Mouse (Mus musculus): ENCODE results near the gene Hmgcs2. TPM values are rescaled to one million over a fixed set of nuclear protein-coding genes. Genes with fewer than 3 reads are reported as not detected.

Hmgcs2 gene
- polyA plus RNA-seq, 1 experiment from 2014 or later: 32.1 TPM

GRCm38 (mm10) chr3:98261415-98261814, 18.8 kb upstream of the Hmgcs2 start:
- Histone ChIP-seq H3K27me3 (replicated peaks; ENCODE audit: control insufficient read depth, insufficient read depth, low read length) (no peaks in the 10 kb centered on the region), H3K36me3 (ENCODE audit: control insufficient read depth, insufficient read depth, low read length) (no peaks in the 10 kb centered on the region), H3K4me3 (ENCODE audit: low read depth, low read length) (no peak overlapping the region), H3K4me2 (ENCODE audit: low read length) (no peak overlapping the region), H3K4me1 (replicated peaks; ENCODE audit: control insufficient read depth, insufficient read depth, low read length) (no peaks in the 10 kb centered on the region), H3K27ac (ENCODE audit: low read depth) (no peak overlapping the region), H3K9me3 (ENCODE audit: control insufficient read depth, low read length) (no peaks in the 10 kb centered on the region), H3K9ac (ENCODE audit: low read length) (no peak overlapping the region)
- DNase-seq (ENCODE audit: low spot score) (no peak), ATAC-seq (replicated peaks; ENCODE audit: low FRiP score, low TSS enrichment, low read depth) (no peak)
- WGBS: 73% methylated on average over 4 of the region's 4 CpGs

GRCm38 (mm10) chr3:98262133-98262532, 18.1 kb upstream of the Hmgcs2 start:
- Histone ChIP-seq H3K4me2 (ENCODE audit: low read length) (no peak overlapping the region), H3K27me3 (replicated peaks; ENCODE audit: control insufficient read depth, insufficient read depth, low read length) (no peaks in the 10 kb centered on the region), H3K4me3 (ENCODE audit: low read depth, low read length) (no peak overlapping the region), H3K9me3 (ENCODE audit: control insufficient read depth, low read length) (no peaks in the 10 kb centered on the region), H3K9ac (ENCODE audit: low read length) (no peak overlapping the region), H3K27ac (ENCODE audit: low read depth) (no peak overlapping the region), H3K36me3 (ENCODE audit: control insufficient read depth, insufficient read depth, low read length) (no peaks in the 10 kb centered on the region), H3K4me1 (replicated peaks; ENCODE audit: control insufficient read depth, insufficient read depth, low read length) (peaks cover 4% of the 10 kb centered on the region)
- 88% methylated on average over 2 of the region's 2 CpGs for WGBS
- ATAC-seq (replicated peaks; ENCODE audit: low FRiP score, low TSS enrichment, low read depth) (no peak), DNase-seq (ENCODE audit: low spot score) (no peak)

GRCm38 (mm10) chr3:98267249-98267651, 13.0 kb upstream of the Hmgcs2 start:
- DNase-seq (ENCODE audit: low spot score) (peak; percentile 63), ATAC-seq (replicated peaks; ENCODE audit: low FRiP score, low TSS enrichment, low read depth) (0 out of 2 replicates have a peak, but pooled peaks have one; percentile 32)
- Histone ChIP-seq H3K4me1 (replicated peaks; ENCODE audit: control insufficient read depth, insufficient read depth, low read length) (peaks cover 7% of the 10 kb centered on the region), H3K36me3 (ENCODE audit: control insufficient read depth, insufficient read depth, low read length) (no peaks in the 10 kb centered on the region), H3K9ac (ENCODE audit: low read length) (no peak overlapping the region), H3K9me3 (ENCODE audit: control insufficient read depth, low read length) (no peaks in the 10 kb centered on the region), H3K27me3 (replicated peaks; ENCODE audit: control insufficient read depth, insufficient read depth, low read length) (no peaks in the 10 kb centered on the region), H3K27ac (ENCODE audit: low read depth) (peak overlapping the region; percentile 40; the same call in 1 of the 2 replicates), H3K4me3 (ENCODE audit: low read depth, low read length) (no peak overlapping the region), H3K4me2 (ENCODE audit: low read length) (peak overlapping the region; percentile 8; the same call in 1 of the 2 replicates)
- 17% methylated on average over 6 of the region's 6 CpGs for WGBS

GRCm38 (mm10) chr3:98273623-98274398, 6.4 kb upstream of the Hmgcs2 start:
- H3K27me3 ChIP-seq (replicated peaks; ENCODE audit: control insufficient read depth, insufficient read depth, low read length): no peaks in the 10 kb centered on the region
- H3K9me3 ChIP-seq (ENCODE audit: control insufficient read depth, low read length): no peaks in the 10 kb centered on the region
- DNase-seq (ENCODE audit: low spot score) (no peak), ATAC-seq (replicated peaks; ENCODE audit: low FRiP score, low TSS enrichment, low read depth) (no peak)
- H3K4me2 ChIP-seq (ENCODE audit: low read length): no peak overlapping the region
- no peaks in the 10 kb centered on the region; the same call in 1 of the 2 replicates for H3K4me1 ChIP-seq (replicated peaks; ENCODE audit: control insufficient read depth, insufficient read depth, low read length)
- H3K36me3 ChIP-seq (ENCODE audit: control insufficient read depth, insufficient read depth, low read length): no peaks in the 10 kb centered on the region
- no peak overlapping the region for H3K27ac ChIP-seq (ENCODE audit: low read depth)
- 61% methylated on average over 11 of the region's 11 CpGs for WGBS
- H3K9ac ChIP-seq (ENCODE audit: low read length): no peak overlapping the region
- no peak overlapping the region for H3K4me3 ChIP-seq (ENCODE audit: low read depth, low read length)

- H3K9me3 ChIP-seq (ENCODE audit: control insufficient read depth, low read length): no peaks in the 10 kb centered on the region
- H3K4me3 ChIP-seq (ENCODE audit: low read depth, low read length): no peak overlapping the region
- WGBS: 35% methylated on average over 4 of the region's 4 CpGs
- DNase-seq (ENCODE audit: low spot score) (no peak), ATAC-seq (replicated peaks; ENCODE audit: low FRiP score, low TSS enrichment, low read depth) (peak; percentile 50; the same call in 1 of the 2 replicates)
- no peak overlapping the region for H3K9ac ChIP-seq (ENCODE audit: low read length)
- no peaks in the 10 kb centered on the region for H3K36me3 ChIP-seq (ENCODE audit: control insufficient read depth, insufficient read depth, low read length)
- H3K27ac ChIP-seq (ENCODE audit: low read depth): peak overlapping the region; percentile 67
- no peaks in the 10 kb centered on the region for H3K27me3 ChIP-seq (replicated peaks; ENCODE audit: control insufficient read depth, insufficient read depth, low read length)
- peaks cover 9% of the 10 kb centered on the region for H3K4me1 ChIP-seq (replicated peaks; ENCODE audit: control insufficient read depth, insufficient read depth, low read length)
- peak overlapping the region; percentile 37; the same call in 1 of the 2 replicates for H3K4me2 ChIP-seq (ENCODE audit: low read length)
Observed at GRCm38 (mm10) chr3:98279682-98280081, 553 bp upstream of the Hmgcs2 start.

- Histone ChIP-seq H3K4me2 (ENCODE audit: low read length) (peak overlapping the region; percentile 37), H3K4me1 (replicated peaks; ENCODE audit: control insufficient read depth, insufficient read depth, low read length) (peaks cover 9% of the 10 kb centered on the region), H3K9me3 (ENCODE audit: control insufficient read depth, low read length) (peaks cover under 1% of the 10 kb centered on the region; the same call in 1 of the 2 replicates), H3K27me3 (replicated peaks; ENCODE audit: control insufficient read depth, insufficient read depth, low read length) (no peaks in the 10 kb centered on the region), H3K9ac (ENCODE audit: low read length) (0 out of 2 replicates have a peak overlapping the region, but pooled peaks have one; percentile 3), H3K4me3 (ENCODE audit: low read depth, low read length) (0 out of 2 replicates have a peak overlapping the region, but pooled peaks have one; percentile 1), H3K27ac (ENCODE audit: low read depth) (no peak overlapping the region; the same call in 1 of the 2 replicates), H3K36me3 (ENCODE audit: control insufficient read depth, insufficient read depth, low read length) (no peaks in the 10 kb centered on the region)
- DNase-seq (ENCODE audit: low spot score): peak; percentile 72
- peak; percentile 67 for ATAC-seq (replicated peaks; ENCODE audit: low FRiP score, low TSS enrichment, low read depth)
- WGBS: 31% methylated on average over 12 of the region's 12 CpGs
Observed at GRCm38 (mm10) chr3:98280933-98281678, 871 bp downstream of the Hmgcs2 start.

GRCm38 (mm10) chr3:98282422-98282821, 2.2 kb downstream of the Hmgcs2 start:
- Histone ChIP-seq H3K4me2 (ENCODE audit: low read length) (no peak overlapping the region), H3K9ac (ENCODE audit: low read length) (no peak overlapping the region), H3K27ac (ENCODE audit: low read depth) (no peak overlapping the region), H3K36me3 (ENCODE audit: control insufficient read depth, insufficient read depth, low read length) (no peaks in the 10 kb centered on the region), H3K4me1 (replicated peaks; ENCODE audit: control insufficient read depth, insufficient read depth, low read length) (peaks cover 9% of the 10 kb centered on the region), H3K4me3 (ENCODE audit: low read depth, low read length) (no peak overlapping the region), H3K9me3 (ENCODE audit: control insufficient read depth, low read length) (peaks cover 5% of the 10 kb centered on the region; the same call in 1 of the 2 replicates), H3K27me3 (replicated peaks; ENCODE audit: control insufficient read depth, insufficient read depth, low read length) (no peaks in the 10 kb centered on the region)
- DNase-seq (ENCODE audit: low spot score) (no peak), ATAC-seq (replicated peaks; ENCODE audit: low FRiP score, low TSS enrichment, low read depth) (no peak)
- 93% methylated on average over 8 of the region's 8 CpGs for WGBS

GRCm38 (mm10) chr3:98283205-98283604, 3.0 kb downstream of the Hmgcs2 start:
- no peak overlapping the region for H3K27ac ChIP-seq (ENCODE audit: low read depth)
- 88% methylated on average over 5 of the region's 5 CpGs for WGBS
- peaks cover 5% of the 10 kb centered on the region; the same call in 1 of the 2 replicates for H3K9me3 ChIP-seq (ENCODE audit: control insufficient read depth, low read length)
- ATAC-seq (replicated peaks; ENCODE audit: low FRiP score, low TSS enrichment, low read depth) (no peak), DNase-seq (ENCODE audit: low spot score) (no peak)
- H3K4me2 ChIP-seq (ENCODE audit: low read length): no peak overlapping the region
- no peak overlapping the region for H3K4me3 ChIP-seq (ENCODE audit: low read depth, low read length)
- peaks cover 9% of the 10 kb centered on the region for H3K4me1 ChIP-seq (replicated peaks; ENCODE audit: control insufficient read depth, insufficient read depth, low read length)
- no peaks in the 10 kb centered on the region for H3K27me3 ChIP-seq (replicated peaks; ENCODE audit: control insufficient read depth, insufficient read depth, low read length)
- no peak overlapping the region for H3K9ac ChIP-seq (ENCODE audit: low read length)
- H3K36me3 ChIP-seq (ENCODE audit: control insufficient read depth, insufficient read depth, low read length): no peaks in the 10 kb centered on the region
